30 mouse cellular contexts compared by ENCODE assay signal in the genomic region with DNA sequence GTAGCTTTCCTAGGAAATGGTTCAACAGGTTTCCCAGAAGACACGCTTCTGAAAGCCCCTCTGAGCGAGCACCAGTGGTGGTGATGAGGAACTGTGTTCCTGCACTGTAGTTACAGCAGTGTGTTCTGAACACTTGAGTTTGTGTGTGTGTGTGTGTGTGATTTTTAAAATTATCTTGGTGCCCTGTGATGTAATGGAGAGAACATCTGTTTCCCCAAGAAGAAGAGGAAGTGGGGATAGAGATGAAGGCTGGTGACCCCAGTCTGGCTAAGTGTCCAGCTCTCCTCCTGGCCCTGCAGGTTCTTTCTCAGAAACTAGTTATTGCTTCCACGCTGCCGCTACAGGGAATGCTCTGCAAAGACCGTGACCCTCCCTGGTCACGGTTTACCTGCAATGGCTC. TPM values are rescaled to one million over a fixed set of nuclear protein-coding genes. Genes with fewer than 3 reads are reported as not detected.
DNase-seq lines count a peak whose midpoint lies in the region; ATAC-seq and TF ChIP-seq lines count a peak whose summit lies in the region.
"Had no signal": no experiment of that assay in that cellular context is flagged by ENCODE, and none has a peak within 500 bp of the region (broad histone marks: within the 10 kb centered on the region; RNA-seq: fewer than 3 reads in every experiment).

No protein-coding gene starts in this region.

- H3K9ac ChIP-seq in intestine, postnatal 0 days (ENCODE audit: low read depth, low read length) = no peak overlapping the region
- no peak overlapping the region for H3K9ac ChIP-seq in intestine, embryonic 16.5 days (ENCODE audit: low read depth, low read length)
- H3K9ac ChIP-seq: embryonic facial prominence, embryonic 13.5 days; forebrain, embryonic 12.5 days; forebrain, embryonic 15.5 days; heart, embryonic 12.5 days; heart, embryonic 15.5 days; hindbrain, embryonic 14.5 days had no signal

- 97% methylated on average over 6 of the region's 6 CpGs for WGBS in intestine, postnatal 0 days
- 94% methylated on average over 6 of the region's 6 CpGs for WGBS in intestine, embryonic 16.5 days

- peak; percentile 19 for DNase-seq in 416B (ENCODE audit: low read depth)
- no peak for DNase-seq in gastrocnemius, adult 8-10 months (ENCODE audit: low spot score in 2 of 2)
- DNase-seq in lung, postnatal 14 days = no peak
- DNase-seq: adrenal gland, adult 8-10 months; adrenal gland, postnatal 25 days; cerebellum, adult 18-20 months; cerebellum, adult 9-10 months; cerebellum, postnatal 14 days; embryo, embryonic 11 days; gastrocnemius, postnatal 10 days; gastrocnemius, postnatal 36 days; heart, adult 18-20 months; heart, postnatal 10 days; heart, postnatal 4 days had no signal

- no peak overlapping the region for H3K4me2 ChIP-seq in intestine, postnatal 0 days (replicated peaks; ENCODE audit: low read depth)
- H3K4me2 ChIP-seq in intestine, embryonic 16.5 days (ENCODE audit: low read depth, low read length) = no peak overlapping the region
- H3K4me2 ChIP-seq: embryonic facial prominence, embryonic 13.5 days; forebrain, embryonic 12.5 days; forebrain, embryonic 15.5 days; heart, embryonic 12.5 days; heart, embryonic 15.5 days; hindbrain, embryonic 14.5 days had no signal

- ATAC-seq in intestine, postnatal 0 days = no peak
- ATAC-seq in intestine, embryonic 16.5 days = no peak
- ATAC-seq in common myeloid progenitor, adult 5-6 weeks (replicated peaks; ENCODE audit: low read depth, poor library complexity, severe bottlenecking) = peak; percentile 22; the same call in 1 of the 2 replicates
- peak; percentile 29; the same call in 1 of the 2 replicates for ATAC-seq in megakaryocyte progenitor cell, adult 5-6 weeks (replicated peaks; ENCODE audit: poor library complexity)
- ATAC-seq: activated CD4-positive, CD25-positive, alpha-beta regulatory T cell, adult 4 months; CD4-positive, CD25-positive, alpha-beta regulatory T cell, adult 4 months; forebrain, embryonic 15.5 days; hindbrain, postnatal 0 days; inflammation-experienced regulatory T-cells, adult 6 months had no signal

- peak overlapping the region; percentile 5; the same call in 1 of the 2 replicates for H3K27ac ChIP-seq in intestine, postnatal 0 days (ENCODE audit: low read depth, low read length)
- no peak overlapping the region for H3K27ac ChIP-seq in intestine, embryonic 16.5 days (ENCODE audit: low read length)
- H3K27ac ChIP-seq: embryonic facial prominence, embryonic 10.5 days; embryonic facial prominence, embryonic 13.5 days; forebrain, embryonic 12.5 days; forebrain, embryonic 15.5 days; heart, embryonic 15.5 days; hindbrain, embryonic 14.5 days; hindbrain, postnatal 0 days had no signal

- no peak for TF ChIP-seq CTCF in intestine, postnatal 0 days (IDR thresholded peaks at IDR 0.05; ENCODE audit: low read depth)

- H3K9me3 ChIP-seq in intestine, postnatal 0 days (ENCODE audit: control insufficient read depth) = no peaks in the 10 kb centered on the region
- no peaks in the 10 kb centered on the region for H3K9me3 ChIP-seq in intestine, embryonic 16.5 days (ENCODE audit: control insufficient read depth, low read length)
- H3K9me3 ChIP-seq: embryonic facial prominence, embryonic 10.5 days; embryonic facial prominence, embryonic 13.5 days; forebrain, embryonic 12.5 days; forebrain, embryonic 15.5 days; heart, embryonic 12.5 days; heart, embryonic 15.5 days had no signal

- H3K4me3 ChIP-seq in intestine, postnatal 0 days (ENCODE audit: low read depth, low read length) = no peak overlapping the region
- H3K4me3 ChIP-seq in intestine, embryonic 16.5 days (ENCODE audit: low read length) = no peak overlapping the region
- H3K4me3 ChIP-seq: embryonic facial prominence, embryonic 10.5 days; embryonic facial prominence, embryonic 13.5 days; erythroblast, embryonic 14.5 days; forebrain, embryonic 12.5 days; forebrain, embryonic 15.5 days; heart, embryonic 12.5 days; heart, embryonic 15.5 days had no signal

- peaks cover 69% of the 10 kb centered on the region for H3K36me3 ChIP-seq in intestine, postnatal 0 days (ENCODE audit: control insufficient read depth, insufficient read depth)
- peaks cover 14% of the 10 kb centered on the region; the same call in 1 of the 2 replicates for H3K36me3 ChIP-seq in intestine, embryonic 16.5 days (ENCODE audit: control insufficient read depth, insufficient read depth, low read length)

- no peaks in the 10 kb centered on the region for H3K27me3 ChIP-seq in intestine, postnatal 0 days (replicated peaks; ENCODE audit: control insufficient read depth, insufficient read depth, low read length)
- H3K27me3 ChIP-seq in intestine, embryonic 16.5 days (replicated peaks; ENCODE audit: control insufficient read depth, insufficient read depth, low read length) = no peaks in the 10 kb centered on the region
- H3K27me3 ChIP-seq: embryonic facial prominence, embryonic 13.5 days; forebrain, embryonic 12.5 days; forebrain, embryonic 15.5 days; heart, embryonic 12.5 days; heart, embryonic 15.5 days had no signal

- H3K4me1 ChIP-seq in intestine, postnatal 0 days (replicated peaks; ENCODE audit: control insufficient read depth, insufficient read depth, low read length) = no peaks in the 10 kb centered on the region
- no peaks in the 10 kb centered on the region for H3K4me1 ChIP-seq in intestine, embryonic 16.5 days (ENCODE audit: control insufficient read depth, insufficient read depth, low read length)
- H3K4me1 ChIP-seq: embryonic facial prominence, embryonic 10.5 days; embryonic facial prominence, embryonic 13.5 days; forebrain, embryonic 12.5 days; forebrain, embryonic 15.5 days; heart, embryonic 12.5 days; heart, embryonic 15.5 days had no signal

RNA-seq across cellular contexts. Expression of gene Capn7, which starts 38.0 kb away (rescaled TPM):
- 18.6 and 18.7 TPM in 2 replicates for polyA plus RNA-seq in intestine, postnatal 0 days (2015; fragmentation: Nextera tagmentation; extraction: Ambion mirVana)
- 31.7 and 32.8 TPM in 2 replicates for polyA plus RNA-seq in intestine, embryonic 16.5 days (2015; fragmentation: Nextera tagmentation; extraction: Ambion mirVana)
- total RNA-seq in common myeloid progenitor, adult 5-6 weeks (2017) = 53.2 and 59.4 TPM in 2 replicates
- total RNA-seq in megakaryocyte progenitor cell, adult 5-6 weeks (2015) = 56.8 and 59.6 TPM in 2 replicates
- 52.7 and 62.3 TPM in 2 replicates for total RNA-seq in megakaryocyte progenitor cell, adult 5-6 weeks (2017)
- total RNA-seq in gastrocnemius, adult 8-10 months (2022) = 10 to 100 TPM; 27.0 to 33.1 (median 30.5) TPM

RNA-seq across cellular contexts. Expression of gene Dnah1, which starts 50.7 kb away (rescaled TPM):
- polyA plus RNA-seq in intestine, postnatal 0 days (2015; fragmentation: Nextera tagmentation; extraction: Ambion mirVana) = 0.30 and 0.57 TPM in 2 replicates
- 2.4 and 3.0 TPM in 2 replicates for polyA plus RNA-seq in intestine, embryonic 16.5 days (2015; fragmentation: Nextera tagmentation; extraction: Ambion mirVana)
- total RNA-seq in common myeloid progenitor, adult 5-6 weeks (2017) = 0.10 and 0.23 TPM in 2 replicates
- total RNA-seq in megakaryocyte progenitor cell, adult 5-6 weeks (2015) = 0.12 and 0.27 TPM in 2 replicates
- 0.04 and 0.07 TPM in 2 replicates for total RNA-seq in megakaryocyte progenitor cell, adult 5-6 weeks (2017)
- under 1 TPM in 2 of 4 experiments, not detected in 2; 0.05 to 0.11 TPM for total RNA-seq in gastrocnemius, adult 8-10 months (2022)
- polyA plus RNA-seq: erythroblast, embryonic 14.5 days; inflammation-experienced regulatory T-cells, adult 6 months had no signal

Comparison
In these comparisons a context has a peak if more than half of its experiments do, and no peak if none do; other contexts are left out.
1. ATAC-seq: peak in common myeloid progenitor, adult 5-6 weeks (single experiment) and megakaryocyte progenitor cell, adult 5-6 weeks (single experiment); none in intestine, postnatal 0 days (single experiment) and intestine, embryonic 16.5 days (single experiment).